Mouse (Mus musculus) olfactory bulb, adult 2 months (tissue): ENCODE results near the gene Cpd.

Experiments
- CTCF ChIP-seq: fragments of 200-500 bp; IDR thresholded peaks from 2 replicates; pipeline ENCODE4 v1.5.1; 2012; ENCODE audit warnings: low read depth, mild to moderate bottlenecking, low read length, moderate library complexity; ENCODE audit not compliant: insufficient read depth
- POLR2A ChIP-seq: fragments of 200-500 bp; IDR thresholded peaks from 2 replicates; pipeline ENCODE4 v1.6.1; 2012; ENCODE audit warnings: mild to moderate bottlenecking, low read depth, low read length, moderate library complexity; ENCODE audit not compliant: insufficient read depth

GRCm38 (mm10) chr11:76748819-76749218 lies 98.0 kb downstream of the Cpd start:
- TF ChIP-seq CTCF (no peak), POLR2A (no peak)
